Mouse (Mus musculus) hindbrain, embryonic 10.5 days (tissue): Measurements from ENCODE around the gene Cfap77. TPM values are rescaled to one million over a fixed set of nuclear protein-coding genes. Genes with fewer than 3 reads are reported as not detected.
A peak's percentile ranks its signal among the peaks of the same experiment; 100 is the strongest.

Experiments used
- DNase-seq: peaks from one replicate; pipeline ENCODE4 v3.0.0-alpha.2; 2017; ENCODE audit warnings: low spot score
- H3K27ac ChIP-seq: fragments of 300-500 bp; sonication (generic); 2 replicates; pipeline ENCODE4 v1.5.1; 2016; ENCODE audit warnings: mild to moderate bottlenecking, moderate library complexity
- H3K27me3 ChIP-seq: fragments of 300-500 bp; sonication (generic); 2 replicates; pipeline ENCODE4 v1.6.1; 2016; ENCODE audit warnings: mild to moderate bottlenecking; ENCODE audit not compliant: poor library complexity, insufficient read depth, severe bottlenecking
- H3K36me3 ChIP-seq: fragments of 300-500 bp; sonication (generic); 2 replicates; pipeline ENCODE4 v1.6.1; 2016; ENCODE audit warnings: mild to moderate bottlenecking, moderate library complexity
- H3K4me1 ChIP-seq: fragments of 300-500 bp; sonication (generic); replicated peaks from 2 replicates; pipeline ENCODE4 v1.6.1; 2016; ENCODE audit warnings: mild to moderate bottlenecking
- H3K4me3 ChIP-seq: fragments of 300-500 bp; sonication (generic); 2 replicates; pipeline ENCODE4 v1.5.1; 2016; ENCODE audit warnings: mild to moderate bottlenecking, moderate library complexity
- H3K9me3 ChIP-seq: fragments of 300-500 bp; sonication (generic); 2 replicates; pipeline ENCODE4 v1.6.1; 2016; ENCODE audit warnings: mild to moderate bottlenecking, moderate library complexity
- WGBS: fragments of 180-500 bp; shearing (Covaris S2); methylation state at CpG from one replicate; pipeline ENCODE4 v1.1.7; 2016; 5-methylcytosine and 5-hydroxymethylcytosine counted together
- polyA plus RNA-seq: library from polyadenylated mRNA; unstranded; fragments of >200 nt; fragmentation: Nextera tagmentation; extraction: Ambion mirVana; gene quantifications from 2 replicates; pipeline ENCODE4 v1.2.1, GENCODE M21; 2016

Cfap77 gene
- polyA plus RNA-seq, 1 experiment from 2014 or later = 0.51 TPM

DNA sequence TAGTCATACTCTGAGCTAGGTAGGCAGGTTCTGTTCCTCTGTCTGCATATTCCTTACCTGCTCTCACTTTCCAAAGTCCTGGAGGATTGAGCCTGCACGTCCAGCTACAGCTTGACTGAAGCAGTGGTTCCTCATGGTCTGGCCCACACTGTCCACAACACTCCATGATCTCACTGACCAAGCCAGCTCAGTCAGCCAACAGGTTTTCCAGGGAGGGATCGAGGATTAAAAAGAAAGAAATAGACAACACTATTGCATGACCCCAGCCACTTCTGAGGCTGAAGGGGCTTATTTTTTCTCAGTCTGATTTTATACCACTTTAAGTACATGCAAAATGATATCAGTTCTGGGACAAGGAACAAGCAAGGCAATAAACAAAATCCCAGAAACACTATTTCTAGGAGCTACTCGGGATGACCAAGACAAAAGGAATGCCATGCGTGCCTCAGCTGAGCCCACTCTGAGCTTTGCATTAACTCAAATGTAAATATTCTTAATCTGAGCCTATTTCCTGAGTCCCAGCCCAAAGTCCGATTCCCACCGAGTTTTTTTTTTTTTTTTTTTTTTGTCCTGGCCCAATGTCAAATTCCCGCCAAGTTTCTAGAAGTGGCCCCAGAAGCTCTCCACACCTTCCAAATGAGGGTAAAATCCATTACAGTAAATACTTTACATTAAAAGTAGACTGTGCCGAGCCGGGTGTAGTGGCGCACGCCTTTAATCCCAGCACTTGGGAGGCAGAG, 20.6 kb upstream of the Cfap77 start:
- no peaks in the 10 kb centered on the region for H3K27me3 ChIP-seq
- H3K4me3 ChIP-seq = no peak overlapping the region
- H3K9me3 ChIP-seq = no peaks in the 10 kb centered on the region
- no peaks in the 10 kb centered on the region for H3K4me1 ChIP-seq
- DNase-seq = no peak
- 93% methylated on average over 11 of the region's 11 CpGs for WGBS
- peaks cover 98% of the 10 kb centered on the region for H3K36me3 ChIP-seq
- H3K27ac ChIP-seq = no peak overlapping the region

DNA sequence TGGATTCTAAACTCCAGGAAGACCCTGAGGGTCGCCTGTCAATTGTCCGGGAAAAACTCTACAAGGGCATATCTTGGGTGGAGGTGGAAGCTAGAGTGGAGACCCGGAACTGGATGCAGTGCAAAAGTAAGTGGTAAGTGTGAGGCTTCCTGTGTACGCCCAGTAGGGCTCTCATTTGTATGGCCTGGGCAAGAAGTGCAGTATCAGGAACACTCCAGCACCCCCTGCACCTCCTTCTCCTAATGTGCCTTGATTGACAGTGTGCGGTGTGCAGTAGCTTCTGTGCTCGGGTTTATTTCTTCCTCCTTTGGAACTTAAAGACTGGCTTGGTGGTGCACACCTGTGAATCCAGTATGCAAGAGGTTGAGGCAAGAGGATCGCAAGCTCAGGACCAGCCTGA, 19.8 kb upstream of the Cfap77 start:
- H3K27ac ChIP-seq = no peak overlapping the region
- peaks cover 98% of the 10 kb centered on the region for H3K36me3 ChIP-seq
- H3K4me3 ChIP-seq = no peak overlapping the region
- WGBS = 96% methylated on average over 7 of the region's 7 CpGs
- no peaks in the 10 kb centered on the region for H3K4me1 ChIP-seq
- H3K9me3 ChIP-seq = no peaks in the 10 kb centered on the region
- no peak for DNase-seq
- no peaks in the 10 kb centered on the region for H3K27me3 ChIP-seq

DNA sequence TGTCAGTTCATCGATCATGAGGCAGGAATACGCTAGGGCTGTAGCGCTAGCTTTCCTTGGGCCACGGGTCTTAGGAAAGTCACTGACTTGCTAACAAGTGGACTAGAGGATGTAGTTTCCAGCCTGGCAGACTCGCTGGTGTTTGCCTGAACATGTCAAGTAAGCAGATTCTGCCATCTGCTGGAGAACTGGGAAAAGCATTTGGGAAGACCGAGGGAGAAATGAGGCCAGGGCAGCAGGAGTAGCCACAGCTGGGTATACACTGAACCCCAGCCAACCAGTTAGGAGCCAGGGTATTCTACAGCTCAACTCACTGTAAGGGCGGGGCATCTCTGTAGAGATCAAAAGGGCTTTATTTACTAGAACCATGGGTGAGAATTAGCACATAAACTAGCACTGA, 11.5 kb upstream of the Cfap77 start:
- H3K4me3 ChIP-seq = no peak overlapping the region
- peak; percentile 23 for DNase-seq
- H3K36me3 ChIP-seq = peaks cover 69% of the 10 kb centered on the region

DNA sequence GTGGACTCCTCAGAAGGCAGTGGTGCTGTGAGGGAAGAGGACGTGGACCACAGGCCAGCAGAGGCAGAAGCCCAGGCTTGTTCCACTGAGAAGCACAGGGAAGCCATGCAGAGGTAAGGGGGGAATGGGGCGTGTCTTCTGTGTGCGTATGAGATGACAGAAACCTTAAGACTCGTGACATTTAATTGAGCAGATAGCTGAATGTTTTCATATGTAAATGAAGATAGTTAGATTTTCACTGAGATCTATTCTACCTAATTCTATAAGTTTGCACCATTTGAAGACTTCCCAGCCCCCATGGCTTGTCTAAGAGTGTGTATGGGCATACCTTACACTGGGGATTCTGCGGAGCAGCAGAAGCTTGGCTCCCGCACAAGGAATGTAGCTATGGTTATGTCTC, 10.9 kb upstream of the Cfap77 start:
- Histone ChIP-seq H3K27ac (no peak overlapping the region), H3K36me3 (peaks cover 62% of the 10 kb centered on the region), H3K9me3 (no peaks in the 10 kb centered on the region), H3K4me3 (no peak overlapping the region), H3K4me1 (peaks cover 11% of the 10 kb centered on the region), H3K27me3 (no peaks in the 10 kb centered on the region)
- DNase-seq = no peak
- 92% methylated on average over 6 of the region's 6 CpGs for WGBS

More for the DNA sequence above, 11.5 kb upstream of the Cfap77 start:
- H3K9me3 ChIP-seq = no peaks in the 10 kb centered on the region
- H3K4me1 ChIP-seq = peaks cover 5% of the 10 kb centered on the region
- no peaks in the 10 kb centered on the region for H3K27me3 ChIP-seq
- no peak overlapping the region for H3K27ac ChIP-seq
- WGBS = 60% methylated on average over 7 of the region's 7 CpGs

DNA sequence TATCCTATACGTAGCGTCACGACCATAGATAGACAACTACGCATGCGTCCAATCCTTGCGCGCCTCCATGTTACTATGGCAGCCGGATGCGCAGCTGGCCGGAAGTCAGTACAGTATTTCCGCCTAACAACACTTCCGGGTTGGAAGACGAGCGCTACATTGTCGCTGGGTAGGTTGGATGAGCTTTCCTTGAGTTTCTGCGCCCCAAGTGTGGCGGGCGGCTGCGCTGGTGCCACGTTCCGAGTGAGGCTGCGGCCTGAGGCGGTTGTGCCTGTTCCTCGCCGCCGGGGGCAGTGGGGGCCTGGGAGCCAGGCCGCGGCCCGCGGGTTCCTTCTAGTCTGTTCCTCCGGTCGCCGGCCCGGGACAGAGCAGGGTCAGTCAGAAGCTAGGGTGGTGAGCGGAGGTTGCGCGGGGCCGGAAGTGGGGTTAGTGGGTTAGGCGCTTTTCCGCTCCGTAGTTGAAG, 5.3 kb upstream of the Cfap77 start, which contains the start of gene Ttf1:
Ttf1 (plus strand) TSS at position 128 of the 463 bp plus-strand sequence.
- peaks cover 32% of the 10 kb centered on the region for H3K27me3 ChIP-seq
- under 1% methylated on average over 41 of the region's 41 CpGs for WGBS
- H3K4me1 ChIP-seq = peaks cover 21% of the 10 kb centered on the region
- peak within 1 kb of the TSS; percentile 93 for H3K27ac ChIP-seq
- H3K36me3 ChIP-seq = peaks cover 8% of the 10 kb centered on the region
- H3K4me3 ChIP-seq = peak within 1 kb of the TSS; percentile 95
- DNase-seq = peak; percentile 94
- no peaks in the 10 kb centered on the region for H3K9me3 ChIP-seq

DNA sequence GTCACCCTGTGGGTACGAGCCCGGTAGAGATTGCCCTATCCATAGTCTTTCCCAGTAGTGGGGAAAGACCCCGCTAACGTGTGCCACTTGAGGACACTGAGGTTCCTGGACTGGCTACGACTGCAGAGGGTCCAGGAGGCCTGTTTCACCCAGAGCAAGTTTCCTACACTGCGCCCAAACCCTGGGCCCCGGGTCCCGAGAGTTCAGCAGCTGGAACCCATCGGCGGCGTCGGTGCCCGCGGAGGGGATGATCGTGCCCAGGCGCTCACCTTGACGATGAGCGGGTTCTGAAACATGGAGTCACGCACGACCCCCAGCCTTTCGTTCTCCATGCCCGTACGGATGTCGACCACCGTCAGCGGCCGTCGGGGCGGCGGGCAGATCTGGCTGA, 326 bp downstream of the Cfap77 start:
- Histone ChIP-seq H3K27me3 (peaks cover 81% of the 10 kb centered on the region), H3K4me1 (peaks cover 11% of the 10 kb centered on the region), H3K9me3 (no peaks in the 10 kb centered on the region), H3K36me3 (no peaks in the 10 kb centered on the region), H3K4me3 (peak overlapping the region; percentile 62), H3K27ac (no peak overlapping the region)
- 2% methylated on average over 30 of the region's 30 CpGs for WGBS
- DNase-seq = no peak

DNA sequence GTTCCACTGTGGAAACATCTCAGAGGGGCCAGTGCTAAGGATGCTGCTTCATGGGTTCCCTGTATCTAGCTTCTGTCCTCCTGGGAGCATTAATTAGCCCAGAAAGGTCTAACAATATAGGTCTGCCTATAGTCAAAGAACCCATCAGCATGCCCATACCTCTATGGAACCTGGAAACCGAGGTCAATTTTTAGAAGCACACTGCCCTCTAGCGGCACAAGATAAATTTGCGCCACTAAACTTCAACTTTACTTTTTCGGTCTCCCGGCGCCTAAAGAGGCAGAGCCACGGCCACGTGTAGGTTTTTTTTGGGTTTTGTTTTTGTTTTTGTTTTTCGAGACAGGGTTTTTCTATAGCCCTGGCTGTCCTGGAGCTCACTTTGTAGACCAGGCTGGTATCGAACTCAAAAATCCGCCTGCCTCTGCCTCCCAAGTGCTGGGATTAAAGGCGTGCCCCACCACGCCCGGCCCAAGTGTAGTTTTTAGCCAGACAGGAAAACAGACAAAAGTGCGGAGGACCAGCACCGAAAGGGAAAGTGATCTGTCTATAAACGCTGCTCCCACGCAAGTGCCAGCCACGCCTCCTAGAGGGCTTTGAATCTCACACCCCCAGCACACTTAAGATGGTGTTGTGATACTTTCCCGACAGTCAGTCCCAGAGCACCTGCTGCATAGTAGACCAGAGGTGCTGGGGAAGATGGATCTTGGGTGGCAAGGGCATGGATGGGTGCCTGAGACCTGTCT, 893 bp downstream of the Cfap77 start:
- DNase-seq = peak; percentile 74
- Histone ChIP-seq H3K36me3 (no peaks in the 10 kb centered on the region), H3K27me3 (peaks cover 86% of the 10 kb centered on the region), H3K9me3 (no peaks in the 10 kb centered on the region), H3K4me1 (peaks cover 11% of the 10 kb centered on the region), H3K4me3 (peak overlapping the region; percentile 62), H3K27ac (no peak overlapping the region)
- 4% methylated on average over 20 of the region's 20 CpGs for WGBS

DNA sequence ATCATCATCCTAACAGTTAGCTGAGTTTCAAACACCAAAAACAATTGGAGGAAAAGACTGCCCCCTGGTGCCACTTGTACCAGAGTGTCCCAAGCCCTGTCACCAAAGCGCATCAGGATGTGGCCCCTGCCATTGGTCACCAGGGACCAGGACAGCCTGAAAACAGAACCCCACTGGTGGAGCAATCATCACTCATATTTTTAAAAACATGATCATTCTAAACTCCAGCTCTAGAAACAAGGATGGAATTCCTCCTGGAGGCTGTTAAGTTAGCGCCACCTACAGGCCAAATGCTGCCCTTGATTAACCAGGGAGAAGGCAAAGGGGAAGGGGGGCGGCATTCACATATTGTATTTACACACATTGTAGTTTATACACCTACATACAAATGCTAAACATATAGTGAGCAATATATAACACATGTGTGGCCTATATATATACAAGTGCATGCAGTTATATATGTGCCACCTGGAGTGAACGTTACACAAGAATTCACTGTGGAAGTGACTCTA, 1.9 kb downstream of the Cfap77 start:
- 28% methylated on average over 4 of the region's 4 CpGs for WGBS
- DNase-seq = peak; percentile 69
- Histone ChIP-seq H3K27me3 (peaks cover 88% of the 10 kb centered on the region), H3K27ac (no peak overlapping the region), H3K4me3 (no peak overlapping the region), H3K9me3 (no peaks in the 10 kb centered on the region), H3K4me1 (peaks cover 11% of the 10 kb centered on the region), H3K36me3 (no peaks in the 10 kb centered on the region)

DNA sequence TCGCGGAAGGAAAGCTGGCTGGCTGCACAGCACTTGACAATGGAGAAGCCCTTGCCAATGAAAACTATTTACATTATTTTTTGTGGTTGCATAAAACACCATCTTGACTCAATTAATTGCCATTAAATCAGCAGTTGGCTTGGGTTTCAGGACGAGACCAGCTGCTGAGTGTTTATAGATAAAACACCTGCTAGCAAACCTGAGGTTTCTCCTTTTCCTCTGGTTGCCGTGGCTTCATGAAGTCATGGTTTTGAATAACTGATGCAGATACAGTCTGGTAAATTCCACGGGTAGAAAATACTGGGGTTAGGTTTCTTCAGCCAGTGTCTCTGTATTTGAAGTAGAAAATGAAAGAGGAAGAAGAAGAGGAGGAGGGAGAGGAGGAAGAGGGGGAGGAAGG, 2.9 kb downstream of the Cfap77 start:
- Histone ChIP-seq H3K27me3 (peaks cover 88% of the 10 kb centered on the region), H3K4me1 (peaks cover 11% of the 10 kb centered on the region)
- WGBS = 71% methylated on average over 5 of the region's 5 CpGs

DNA sequence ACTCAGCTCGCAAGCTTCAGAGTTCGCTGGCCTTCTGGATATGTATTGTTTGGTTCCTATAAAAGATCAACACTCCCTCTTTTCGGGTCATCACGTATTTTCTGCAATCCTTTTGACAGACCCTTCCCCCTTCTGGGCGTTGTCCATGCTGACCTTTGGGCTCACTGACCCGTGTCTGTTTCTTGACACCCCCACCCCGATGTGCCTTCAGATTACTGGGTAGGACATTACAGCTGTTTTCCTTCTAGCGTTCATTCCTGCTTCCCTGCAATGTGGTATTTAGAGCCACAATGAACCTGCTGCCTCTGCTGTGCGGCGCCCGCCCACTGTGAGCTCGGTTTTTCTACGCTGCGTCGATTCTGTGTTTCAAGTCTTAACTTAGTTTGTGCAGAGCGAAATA, 8.7 kb downstream of the Cfap77 start:
- Histone ChIP-seq H3K4me3 (peak overlapping the region; percentile 39), H3K36me3 (no peaks in the 10 kb centered on the region), H3K27me3 (peaks cover 94% of the 10 kb centered on the region), H3K4me1 (peaks cover 32% of the 10 kb centered on the region), H3K9me3 (no peaks in the 10 kb centered on the region), H3K27ac (peak overlapping the region; percentile 75)
- peak; percentile 68 for DNase-seq
- 17% methylated on average over 16 of the region's 16 CpGs for WGBS

More for the DNA sequence above, 2.9 kb downstream of the Cfap77 start:
- DNase-seq = no peak
- no peaks in the 10 kb centered on the region for H3K36me3 ChIP-seq
- H3K4me3 ChIP-seq = no peak overlapping the region
- no peak overlapping the region for H3K27ac ChIP-seq
- no peaks in the 10 kb centered on the region for H3K9me3 ChIP-seq

DNA sequence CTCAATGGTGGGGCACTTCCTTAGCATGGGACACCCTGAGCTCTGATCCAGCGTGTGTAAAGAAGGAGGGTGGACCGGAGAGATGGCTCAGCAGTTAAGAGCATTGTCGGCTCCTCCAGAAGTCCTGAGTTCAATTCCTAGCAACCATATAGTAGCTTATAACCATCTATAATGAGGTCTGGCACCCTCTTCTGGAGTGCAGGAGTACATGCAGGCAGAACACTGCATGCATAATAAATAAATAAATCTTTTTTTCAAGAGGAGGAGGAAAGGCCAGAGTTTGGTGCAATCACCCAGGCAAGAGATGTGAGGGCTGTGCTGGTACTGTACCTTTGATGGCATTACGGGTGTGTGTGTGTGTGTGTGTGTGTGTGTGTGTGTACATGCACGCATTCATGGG, 12.7 kb downstream of the Cfap77 start:
- Histone ChIP-seq H3K4me3 (no peak overlapping the region), H3K27me3 (peaks cover 96% of the 10 kb centered on the region), H3K4me1 (peaks cover 49% of the 10 kb centered on the region), H3K27ac (peak overlapping the region; percentile 35; the same call in 1 of the 2 replicates), H3K36me3 (no peaks in the 10 kb centered on the region), H3K9me3 (no peaks in the 10 kb centered on the region)
- 87% methylated on average over 5 of the region's 5 CpGs for WGBS
- no peak for DNase-seq

DNA sequence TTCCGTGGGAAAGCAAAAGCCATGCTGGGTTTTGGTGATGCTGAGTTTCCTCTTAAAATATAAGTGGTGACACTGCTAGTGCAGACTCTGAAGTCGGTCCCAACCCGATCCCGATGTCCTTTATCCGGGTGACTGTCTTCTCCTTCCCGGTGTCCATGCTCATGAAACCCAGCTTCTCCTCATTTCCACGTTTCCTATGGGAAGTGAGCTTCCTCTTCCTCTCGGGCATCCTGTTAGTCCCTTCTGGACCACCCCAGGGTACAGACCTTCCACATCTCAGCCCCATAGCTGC, 13.4 kb downstream of the Cfap77 start:
- no peaks in the 10 kb centered on the region for H3K9me3 ChIP-seq
- H3K27ac ChIP-seq = peak overlapping the region; percentile 35
- 26% methylated on average over 8 of the region's 8 CpGs for WGBS
- no peak overlapping the region for H3K4me3 ChIP-seq
- DNase-seq = no peak
- peaks cover 45% of the 10 kb centered on the region for H3K4me1 ChIP-seq
- H3K36me3 ChIP-seq = no peaks in the 10 kb centered on the region
- H3K27me3 ChIP-seq = peaks cover 98% of the 10 kb centered on the region
